In genomic region chr11:100145858-100146560, GRCm38 (mm10) we compare ENCODE assay signal across 10 mouse cellular contexts. TPM values are rescaled to one million over a fixed set of nuclear protein-coding genes. Genes with fewer than 3 reads are reported as not detected.
DNase-seq lines count a peak whose midpoint lies in the region; ATAC-seq lines count a peak whose summit lies in the region.
"Had no signal": no experiment of that assay in that cellular context is flagged by ENCODE, and none has a peak within 500 bp of the region (broad histone marks: within the 10 kb centered on the region; RNA-seq: fewer than 3 reads in every experiment).

No protein-coding gene starts in this region.

- no peaks in the 10 kb centered on the region for H3K36me3 ChIP-seq in intestine, embryonic 15.5 days

- peaks cover 11% of the 10 kb centered on the region for H3K27me3 ChIP-seq in intestine, embryonic 15.5 days (replicated peaks)

- peak overlapping the region; percentile 87 for H3K27ac ChIP-seq in intestine, embryonic 15.5 days
- H3K27ac ChIP-seq: gastrocnemius, adult 2 months had no signal

- H3K4me1 ChIP-seq in intestine, embryonic 15.5 days (replicated peaks), result peaks cover 35% of the 10 kb centered on the region

- peak overlapping the region; percentile 49 for H3K4me3 ChIP-seq in intestine, embryonic 15.5 days (replicated peaks)

- H3K9me3 ChIP-seq in intestine, embryonic 15.5 days, result no peaks in the 10 kb centered on the region

- peak; percentile 88 for ATAC-seq in intestine, embryonic 15.5 days

- DNase-seq in ovary, postnatal 36 days (ENCODE audit: low spot score), result peak; percentile 43
- DNase-seq in ovary, postnatal 10 days (ENCODE audit: low spot score), result no peak
- peak; percentile 64 for DNase-seq in lung, postnatal 14 days
- peak; percentile 70 to 76 for DNase-seq in urinary bladder, postnatal 36 days (ENCODE audit: low spot score in 2 of 2)
- DNase-seq in gastrocnemius, adult 8-10 months (ENCODE audit: low spot score in 2 of 2), result no peak
- no peak for DNase-seq in cerebellum, postnatal 25 days
- DNase-seq in c-Kit-positive CD71-positive TER-119-positive erythroid progenitor cells, embryonic 14.5 days (ENCODE audit: low spot score), result no peak
- DNase-seq: gastrocnemius, adult 2 months; right cerebral cortex, postnatal 25 days had no signal

- H3K9ac ChIP-seq in intestine, embryonic 15.5 days, result peak overlapping the region; percentile 55

- WGBS in intestine, embryonic 15.5 days, result 3% methylated on average over 13 of the region's 13 CpGs

- peak overlapping the region; percentile 47 for H3K4me2 ChIP-seq in intestine, embryonic 15.5 days (replicated peaks)

RNA-seq across cellular contexts. Expression of gene Krt19, which starts 2.5 kb away (rescaled TPM):
- polyA plus RNA-seq in intestine, embryonic 15.5 days (2015; fragmentation: Nextera tagmentation; extraction: Ambion mirVana), result 743 and 782 TPM in 2 replicates
- 1 to 10 TPM in 1 of 4 experiments, under 1 TPM in 1, not detected in 2; 0.35 to 1.1 TPM for total RNA-seq in gastrocnemius, adult 8-10 months (2022)

RNA-seq across cellular contexts. Expression of gene Krt15, which starts 10.3 kb away (rescaled TPM):
- 4.7 and 5.9 TPM in 2 replicates for polyA plus RNA-seq in intestine, embryonic 15.5 days (2015; fragmentation: Nextera tagmentation; extraction: Ambion mirVana)
- not detected for total RNA-seq in gastrocnemius, adult 8-10 months (2022)
- total RNA-seq: gastrocnemius, adult 2 months had no signal

RNA-seq across cellular contexts. Expression of gene Krt13, which starts 24.6 kb away (rescaled TPM):
- 0.50 and 0.58 TPM in 2 replicates for polyA plus RNA-seq in intestine, embryonic 15.5 days (2015; fragmentation: Nextera tagmentation; extraction: Ambion mirVana)
- total RNA-seq in gastrocnemius, adult 8-10 months (2022), result not detected
- total RNA-seq: gastrocnemius, adult 2 months had no signal

RNA-seq across cellular contexts. Expression of gene Krt36, which starts 40.6 kb away (rescaled TPM):
- not detected in 2 replicates for polyA plus RNA-seq in intestine, embryonic 15.5 days (2015; fragmentation: Nextera tagmentation; extraction: Ambion mirVana)
- total RNA-seq in gastrocnemius, adult 8-10 months (2022), result not detected
- total RNA-seq: gastrocnemius, adult 2 months had no signal

RNA-seq across cellular contexts. Expression of gene Krt9, which starts 47.0 kb away (rescaled TPM):
- not detected in 2 replicates for polyA plus RNA-seq in intestine, embryonic 15.5 days (2015; fragmentation: Nextera tagmentation; extraction: Ambion mirVana)
- total RNA-seq in gastrocnemius, adult 8-10 months (2022), result not detected
- total RNA-seq: gastrocnemius, adult 2 months had no signal

Comparison
In these comparisons a context has a peak if more than half of its experiments do, and no peak if none do; other contexts are left out.
1. DNase-seq: peak in ovary, postnatal 36 days (single experiment), lung, postnatal 14 days (single experiment) and urinary bladder, postnatal 36 days (2 of 2); none in ovary, postnatal 10 days (single experiment), gastrocnemius, adult 8-10 months (0 of 2), cerebellum, postnatal 25 days (0 of 2) and c-Kit-positive CD71-positive TER-119-positive erythroid progenitor cells, embryonic 14.5 days (single experiment).